Mouse (Mus musculus) adrenal gland, postnatal 14 days (tissue): ENCODE data around the gene Gm20816. TPM values are rescaled to one million over a fixed set of nuclear protein-coding genes. Genes with fewer than 3 reads are reported as not detected.
"Not testable (repeated sequence)": the region's sequence is repeated elsewhere in the genome, so short reads cannot be mapped to it uniquely, and the experiment has no call there.

Source experiments
- DNase-seq: peaks from one replicate; pipeline ENCODE4 v3.0.0; 2021; ENCODE audit warnings: mixed read lengths
- long read RNA-seq, 2 experiments: library from polyadenylated mRNA; stranded (forward); transcript quantifications; one replicate each; pipeline ENCODE4 v2.0.0; 2021
- total RNA-seq: library from RNA; stranded (reverse); gene quantifications from 2 replicates; pipeline ENCODE4 v1.2.3, GENCODE M21; 2021

Gm20816 gene
- total RNA-seq, result not detected in 2 replicates
- long read RNA-seq, experiment 1, result 0 reads
- long read RNA-seq, experiment 2, result 0 reads

GRCm38 (mm10) chrY:68537655-68538054, at the start of gene Gm20816:
Gene Gm20816, plus strand, starts transcription at chrY:68537955.
- not testable (repeated sequence) for DNase-seq

Other genes with a start within 250 kb of the Gm20816 start
- not detected in 2 replicates for gene Gm20937, start 243.1 kb upstream of the Gm20816 start, total RNA-seq